Mouse (Mus musculus) thymus, adult 2 months (tissue): ENCODE results near the gene Gab1.

ENCODE experiments used
- CTCF ChIP-seq: fragments of 200-500 bp; IDR thresholded peaks from 2 replicates; pipeline ENCODE4 v1.5.1; 2012; ENCODE audit warnings: mild to moderate bottlenecking, control low read depth, low read length, moderate library complexity, borderline replicate concordance; ENCODE audit not compliant: control insufficient read depth, poor library complexity, insufficient read depth; ENCODE audit errors: extremely low read depth
- POLR2A ChIP-seq: fragments of 200-500 bp; IDR thresholded peaks from 2 replicates; pipeline ENCODE4 v1.6.1; 2012; ENCODE audit warnings: mild to moderate bottlenecking, low read length, control low read depth, moderate library complexity; ENCODE audit not compliant: control insufficient read depth, poor library complexity, insufficient read depth; ENCODE audit errors: extremely low read depth

DNA sequence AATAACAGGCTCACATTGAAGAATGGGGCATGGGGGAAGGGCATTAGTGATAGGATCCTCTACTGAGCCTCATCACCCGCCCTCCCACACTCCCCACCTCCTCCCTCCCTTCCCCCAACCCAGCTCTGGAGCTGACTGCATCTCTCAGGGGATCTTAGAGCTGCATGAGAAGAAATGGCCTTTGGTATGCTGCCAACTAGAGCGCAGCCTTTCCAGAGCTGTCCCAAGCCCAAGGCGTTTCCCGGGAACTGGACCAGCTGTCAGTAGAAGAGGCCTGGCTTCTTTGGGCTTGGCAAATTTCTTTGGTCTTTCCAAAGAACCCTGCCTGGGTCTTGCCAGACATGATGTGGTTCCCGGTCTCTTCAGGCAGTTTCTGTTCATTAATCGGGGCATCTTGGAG lies 42.3 kb upstream of the Gab1 start:
- TF ChIP-seq POLR2A (no peak), CTCF (no peak)
